Mouse (Mus musculus) testis, postnatal 10 days (tissue): ENCODE measurements at regions not wholly inside any gene's neighbourhood (a gene's known extent, or its start where the extent isn't known, plus 50 kb on each side); places are given as distances from the start of the nearest gene placed in this dataset.

Source experiments
- DNase-seq: peaks from one replicate; pipeline ENCODE4 v3.0.0; 2021; ENCODE audit warnings: low spot score

DNA sequence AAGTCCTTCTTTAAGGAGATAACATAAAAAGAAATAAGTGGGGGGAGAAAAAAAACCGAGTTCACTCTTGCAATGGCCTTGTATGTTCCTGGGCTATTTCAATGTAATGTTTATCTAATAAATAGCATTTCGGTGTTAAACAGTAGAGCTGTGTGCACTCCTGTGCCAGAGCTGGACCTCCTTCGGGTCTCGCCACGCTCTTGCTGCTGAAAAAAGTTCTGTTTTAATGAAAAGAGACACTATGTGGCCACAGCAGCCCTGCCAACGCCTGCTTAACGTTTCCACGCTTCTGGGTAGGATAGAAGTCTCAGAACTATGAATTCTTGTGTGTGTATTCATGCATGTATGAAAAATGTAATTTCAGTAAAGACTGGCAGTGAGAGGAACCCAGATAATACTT lies 50.3 kb upstream of the Prickle1 start:
- DNase-seq = peak; percentile 34
